Mouse (Mus musculus) hematopoietic stem cell, adult 5-6 weeks (primary cell): ENCODE measurements around the gene Fgf18. TPM values are rescaled to one million over a fixed set of nuclear protein-coding genes. Genes with fewer than 3 reads are reported as not detected.

ENCODE experiments used
- ATAC-seq, 2 experiments: fragments of 125-278 bp in 1 of 2; replicated peaks in 1 of 2; 2 replicates each; pipeline ENCODE4 v1.8.0; 2016 to 2017; ENCODE audit warnings: inconsistent platforms in 2 of 2, mild to moderate bottlenecking in 2 of 2, moderate number of reproducible peaks in 2 of 2, low read depth in 1 of 2, moderate TSS enrichment in 1 of 2; ENCODE audit not compliant: low FRiP score in 2 of 2, poor library complexity in 2 of 2, severe bottlenecking in 2 of 2, insufficient read depth in 1 of 2, low TSS enrichment in 1 of 2
- total RNA-seq: library from RNA; stranded (forward); fragments of 172-1452, 232-1000 nt; gene quantifications from 2 replicates; pipeline ENCODE4 v1.2.3, GENCODE M21; 2017

Fgf18 gene
- total RNA-seq, 1 experiment from 2014 or later = not detected

GRCm38 (mm10) chr11:33154459-33154858 is 7.3 kb upstream of the Fgf18 start:
- no peak for ATAC-seq

DNA sequence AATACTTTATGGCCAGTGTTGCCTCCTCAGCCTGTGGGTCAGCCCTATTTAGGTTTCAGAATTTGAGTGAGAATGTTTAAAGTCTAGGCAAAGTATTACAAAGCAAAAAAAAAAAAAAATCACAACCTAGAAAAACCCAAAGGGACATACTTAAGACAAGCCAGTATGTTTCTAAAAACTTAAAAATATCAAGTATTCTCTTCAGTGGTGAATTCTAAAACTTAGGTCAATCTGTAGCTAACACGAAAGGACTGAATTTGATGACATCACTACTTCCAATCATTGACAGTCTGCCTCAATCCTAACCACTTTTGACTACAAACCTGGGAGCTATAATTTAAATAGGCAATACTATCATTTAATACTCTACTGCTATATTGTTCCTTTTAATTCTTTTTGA is 5.8 kb upstream of the Fgf18 start:
- no peak for ATAC-seq

- ATAC-seq = no peak
Observed at GRCm38 (mm10) chr11:33151780-33152145, 4.6 kb upstream of the Fgf18 start.

DNA sequence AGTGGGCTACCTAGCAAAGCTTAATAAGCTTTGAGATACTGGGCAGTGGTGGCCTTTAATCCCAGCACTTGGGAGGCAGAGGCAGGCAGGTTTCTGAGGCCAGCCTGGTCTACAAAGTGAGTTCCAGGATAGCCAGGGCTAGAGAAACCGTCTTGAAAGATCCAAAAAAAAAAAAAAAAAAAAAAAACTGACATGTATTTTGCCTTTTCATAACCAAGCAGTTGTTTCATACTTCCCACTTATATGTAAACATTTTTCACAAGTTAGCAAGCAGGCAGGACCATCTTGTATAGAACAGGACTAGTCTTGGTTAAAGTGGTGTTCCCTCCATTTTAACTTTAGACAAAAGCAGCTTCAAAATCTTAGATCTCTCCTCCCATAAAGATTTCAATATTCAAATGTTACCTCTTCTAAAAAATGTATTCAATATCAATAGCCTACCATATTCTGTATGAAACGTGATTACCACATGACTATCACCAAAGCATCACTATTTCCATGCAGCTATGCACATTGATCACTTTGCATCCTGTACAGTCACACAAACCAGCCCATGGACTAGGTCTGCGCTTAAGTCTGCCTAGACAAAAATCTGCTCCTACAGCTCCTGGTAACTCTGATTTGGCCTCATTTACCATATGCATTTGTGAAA is 4.1 kb upstream of the Fgf18 start:
- no peak for ATAC-seq

GRCm38 (mm10) chr11:33150364-33150763 is 3.2 kb upstream of the Fgf18 start:
- no peak for ATAC-seq

DNA sequence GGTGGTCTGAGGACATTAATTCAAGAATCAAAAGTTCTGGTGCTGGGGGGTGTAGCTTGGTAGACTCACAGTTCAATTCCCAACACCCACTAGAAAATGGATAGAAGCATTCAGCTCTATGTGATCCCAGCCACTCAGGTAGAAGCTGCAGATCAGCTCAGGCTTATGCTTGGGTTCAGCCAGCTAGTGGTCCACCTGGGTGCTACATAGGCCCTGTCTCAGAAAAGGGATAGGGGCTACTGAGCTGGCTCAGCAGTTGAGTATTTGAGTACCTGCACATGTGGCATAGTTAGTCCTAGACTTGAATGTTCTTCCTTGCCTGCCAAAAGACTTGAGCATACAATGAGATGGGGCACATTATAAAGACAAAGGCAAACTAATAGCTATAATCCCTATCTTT is 2.3 kb upstream of the Fgf18 start:
- no peak for ATAC-seq

GRCm38 (mm10) chr11:33149088-33149436 is 1.9 kb upstream of the Fgf18 start:
- ATAC-seq = no peak

- peak; percentile 71 to 89 for ATAC-seq
Observed at GRCm38 (mm10) chr11:33148338-33149087, 1.3 kb upstream of the Fgf18 start.

GRCm38 (mm10) chr11:33147572-33148337 is 555 bp upstream of the Fgf18 start:
- peak; percentile 25 to 35; a peak in 3 of 4 replicates for ATAC-seq

DNA sequence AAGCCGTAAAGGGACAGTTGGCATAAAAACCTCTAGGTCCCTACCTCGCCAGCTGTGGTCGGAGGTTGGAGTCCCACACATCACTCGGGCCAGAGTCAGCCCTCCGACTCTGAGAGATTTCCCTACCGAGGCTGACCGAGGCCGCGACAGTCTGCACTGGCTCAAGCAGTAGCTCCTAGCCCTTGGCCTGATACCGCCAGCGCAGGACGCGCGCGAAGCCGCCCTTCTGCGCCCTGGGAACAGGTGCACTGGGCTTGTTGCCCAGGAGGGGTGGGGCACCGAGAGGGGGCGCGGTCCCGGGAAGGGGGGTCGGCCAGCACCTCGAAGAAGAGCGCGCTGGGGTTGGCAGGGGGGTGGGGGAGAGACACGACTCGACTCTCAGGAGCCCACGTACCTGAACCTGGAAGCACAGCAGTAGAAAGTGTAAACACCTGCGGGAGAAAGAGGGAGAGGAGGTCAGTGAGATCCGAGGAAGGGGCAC is 509 bp downstream of the Fgf18 start:
- ATAC-seq = no peak

- ATAC-seq = no peak
Observed at GRCm38 (mm10) chr11:33146143-33146497, 1.1 kb downstream of the Fgf18 start.

DNA sequence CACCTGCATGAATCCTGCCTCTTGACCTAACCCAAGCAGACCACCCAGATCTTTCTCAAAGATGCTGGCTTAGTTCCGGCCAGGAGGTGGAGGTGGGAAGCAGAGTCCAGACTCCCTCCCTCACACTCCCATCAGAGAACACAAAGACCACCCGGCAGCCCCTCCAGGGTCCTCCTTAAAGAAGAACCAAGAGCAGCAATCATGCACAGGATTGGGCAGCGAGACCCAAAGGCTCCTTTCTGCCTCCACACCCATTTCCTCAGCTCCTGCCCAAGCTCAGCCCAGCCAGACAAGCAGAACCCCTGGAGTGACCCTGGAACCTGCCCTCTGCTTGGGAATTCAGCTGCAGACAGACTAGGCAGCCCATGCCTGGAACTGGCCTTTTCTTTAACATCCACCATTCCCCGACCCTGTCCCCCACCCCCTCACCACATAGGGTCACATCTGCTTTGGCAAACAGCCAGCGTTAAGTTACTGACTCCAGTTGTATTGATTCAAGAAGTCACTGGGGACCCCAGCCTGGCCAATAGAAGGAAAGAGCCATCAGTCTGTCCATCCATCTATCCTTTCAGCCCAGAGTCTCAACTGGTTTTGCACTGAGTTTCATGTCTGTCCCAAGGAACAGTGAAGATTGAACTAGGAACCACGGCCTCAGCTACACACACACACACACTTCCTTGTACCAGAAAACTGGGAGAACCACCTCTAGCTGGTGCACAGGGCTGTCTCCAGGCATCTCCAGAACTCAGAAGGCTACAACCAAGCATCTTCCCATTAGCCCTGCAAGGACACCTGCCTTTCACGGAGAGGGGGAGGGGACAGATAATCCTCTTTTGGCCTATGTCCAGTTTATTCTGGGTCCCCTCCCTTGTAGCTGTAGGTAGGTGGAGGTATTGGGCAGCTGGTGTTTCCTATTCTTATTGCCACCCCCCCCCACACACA is 1.7 kb downstream of the Fgf18 start:
- ATAC-seq = no peak

GRCm38 (mm10) chr11:33143906-33144305 is 3.3 kb downstream of the Fgf18 start:
- ATAC-seq = no peak

GRCm38 (mm10) chr11:33142801-33143200 is 4.4 kb downstream of the Fgf18 start:
- ATAC-seq = no peak

DNA sequence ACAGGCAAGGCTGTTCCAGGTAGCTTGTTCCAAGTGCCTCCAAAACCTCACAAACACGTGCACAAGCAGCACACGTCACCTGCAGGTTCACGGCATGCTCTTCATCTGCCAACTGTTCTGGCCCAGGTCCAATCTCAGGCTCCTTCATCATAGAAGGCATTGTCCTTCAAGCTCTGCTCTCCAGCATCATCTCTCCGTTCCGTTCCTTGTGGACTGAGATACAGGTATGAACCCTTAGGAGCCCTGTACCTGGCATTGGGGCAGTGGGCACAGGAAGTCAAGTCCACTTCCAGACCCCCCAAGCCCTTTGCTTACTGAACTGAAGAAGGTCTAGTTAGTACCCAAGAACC is 7.1 kb downstream of the Fgf18 start:
- ATAC-seq = no peak

- no peak for ATAC-seq
Observed at GRCm38 (mm10) chr11:33139458-33140110, 7.6 kb downstream of the Fgf18 start.

GRCm38 (mm10) chr11:33138686-33139085 is 8.5 kb downstream of the Fgf18 start:
- no peak for ATAC-seq
